Mouse (Mus musculus) thymus, adult 2 months (tissue): ENCODE measurements at regions not wholly inside any gene's neighbourhood (a gene's known extent, or its start where the extent isn't known, plus 50 kb on each side); places are given as distances from the start of the nearest gene placed in this dataset.

ENCODE experiments used
- CTCF ChIP-seq: fragments of 200-500 bp; IDR thresholded peaks from 2 replicates; pipeline ENCODE4 v1.5.1; 2012; ENCODE audit warnings: mild to moderate bottlenecking, control low read depth, low read length, moderate library complexity, borderline replicate concordance; ENCODE audit not compliant: control insufficient read depth, poor library complexity, insufficient read depth; ENCODE audit errors: extremely low read depth
- POLR2A ChIP-seq: fragments of 200-500 bp; IDR thresholded peaks from 2 replicates; pipeline ENCODE4 v1.6.1; 2012; ENCODE audit warnings: mild to moderate bottlenecking, low read length, control low read depth, moderate library complexity; ENCODE audit not compliant: control insufficient read depth, poor library complexity, insufficient read depth; ENCODE audit errors: extremely low read depth

DNA sequence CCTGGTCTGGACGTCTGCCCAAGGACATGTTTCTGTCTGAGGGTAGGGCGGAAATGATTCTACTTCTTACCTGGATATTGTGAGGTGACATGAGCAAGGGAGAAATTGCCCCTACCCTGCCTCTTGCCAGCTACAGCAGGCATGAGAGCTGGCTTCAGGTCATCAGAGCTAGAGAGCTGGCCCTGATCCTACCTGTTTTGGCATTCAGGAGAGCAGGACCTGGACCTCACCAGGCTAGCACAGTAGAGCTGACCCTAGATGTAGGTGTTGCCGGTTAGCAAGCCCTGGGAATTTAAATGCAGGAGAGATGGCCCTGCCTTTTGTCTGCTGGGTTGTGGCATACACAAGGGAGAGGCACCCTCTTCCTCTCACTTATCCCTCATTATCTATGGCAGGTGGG, 287.5 kb upstream of the Arpp21 start:
- TF ChIP-seq POLR2A: no peak
- TF ChIP-seq CTCF: no peak
